Mouse (Mus musculus): ENCODE measurements around the gene Shld1. TPM values are rescaled to one million over a fixed set of nuclear protein-coding genes. Genes with fewer than 3 reads are reported as not detected.

Shld1 gene
- total RNA-seq, 2 experiments from 2014 or later: 5.2 to 6.1 TPM

- no peak for ATAC-seq (replicated peaks; ENCODE audit: low FRiP score, low TSS enrichment, poor library complexity, severe bottlenecking)
These were observed 30.3 kb downstream of the Shld1 start for GRCm38 (mm10) chr2:132716901-132717536.

GRCm38 (mm10) chr2:132717537-132717912 is 30.8 kb downstream of the Shld1 start:
- ATAC-seq (replicated peaks; ENCODE audit: low FRiP score, low TSS enrichment, poor library complexity, severe bottlenecking): no peak

GRCm38 (mm10) chr2:132720921-132721566 is 34.3 kb downstream of the Shld1 start:
- ATAC-seq (replicated peaks; ENCODE audit: low FRiP score, low TSS enrichment, poor library complexity, severe bottlenecking): peak; percentile 22; the same call in 1 of the 2 replicates

GRCm38 (mm10) chr2:132721844-132722243 is 35.1 kb downstream of the Shld1 start:
- no peak for ATAC-seq (replicated peaks; ENCODE audit: low FRiP score, low TSS enrichment, poor library complexity, severe bottlenecking)

- ATAC-seq (replicated peaks; ENCODE audit: low FRiP score, low TSS enrichment, poor library complexity, severe bottlenecking): no peak
These were observed 37.3 kb downstream of the Shld1 start for GRCm38 (mm10) chr2:132723958-132724431.

- ATAC-seq (replicated peaks; ENCODE audit: low FRiP score, low TSS enrichment, poor library complexity, severe bottlenecking): no peak
These were observed 37.8 kb downstream of the Shld1 start for GRCm38 (mm10) chr2:132724561-132724960.

GRCm38 (mm10) chr2:132725376-132725905 is 38.7 kb downstream of the Shld1 start:
- no peak for ATAC-seq (replicated peaks; ENCODE audit: low FRiP score, low TSS enrichment, poor library complexity, severe bottlenecking)

- no peak for ATAC-seq (replicated peaks; ENCODE audit: low FRiP score, low TSS enrichment, poor library complexity, severe bottlenecking)
These were observed 39.4 kb downstream of the Shld1 start for GRCm38 (mm10) chr2:132726156-132726555.

GRCm38 (mm10) chr2:132732940-132733339 is 46.2 kb downstream of the Shld1 start:
- ATAC-seq (replicated peaks; ENCODE audit: low FRiP score, low TSS enrichment, poor library complexity, severe bottlenecking): no peak

- ATAC-seq (replicated peaks; ENCODE audit: low FRiP score, low TSS enrichment, poor library complexity, severe bottlenecking): no peak
These were observed 47.2 kb downstream of the Shld1 start for GRCm38 (mm10) chr2:132733603-132734573.

GRCm38 (mm10) chr2:132738816-132739432 is 52.2 kb downstream of the Shld1 start:
- ATAC-seq (replicated peaks; ENCODE audit: low FRiP score, low TSS enrichment, poor library complexity, severe bottlenecking): no peak

- no peak for ATAC-seq (replicated peaks; ENCODE audit: low FRiP score, low TSS enrichment, poor library complexity, severe bottlenecking)
These were observed 55.2 kb downstream of the Shld1 start for GRCm38 (mm10) chr2:132741862-132742347.

- ATAC-seq (replicated peaks; ENCODE audit: low FRiP score, low TSS enrichment, poor library complexity, severe bottlenecking): no peak
These were observed 58.1 kb downstream of the Shld1 start for GRCm38 (mm10) chr2:132744866-132745265.

GRCm38 (mm10) chr2:132746108-132746507 is 59.4 kb downstream of the Shld1 start:
- no peak for ATAC-seq (replicated peaks; ENCODE audit: low FRiP score, low TSS enrichment, poor library complexity, severe bottlenecking)

- no peak for ATAC-seq (replicated peaks; ENCODE audit: low FRiP score, low TSS enrichment, poor library complexity, severe bottlenecking)
These were observed 64.0 kb downstream of the Shld1 start for GRCm38 (mm10) chr2:132750726-132751125.

- no peak for ATAC-seq (replicated peaks; ENCODE audit: low FRiP score, low TSS enrichment, poor library complexity, severe bottlenecking)
These were observed 64.7 kb downstream of the Shld1 start for GRCm38 (mm10) chr2:132751141-132752066.

GRCm38 (mm10) chr2:132752398-132752797 is 65.7 kb downstream of the Shld1 start:
- ATAC-seq (replicated peaks; ENCODE audit: low FRiP score, low TSS enrichment, poor library complexity, severe bottlenecking): no peak

- ATAC-seq (replicated peaks; ENCODE audit: low FRiP score, low TSS enrichment, poor library complexity, severe bottlenecking): no peak
These were observed 66.4 kb downstream of the Shld1 start for GRCm38 (mm10) chr2:132753137-132753536.
